Mouse (Mus musculus) bone marrow macrophage, adult 2 months (primary cell): Measurements from ENCODE around the gene Slc2a9.

Experiments
- CTCF ChIP-seq: IDR thresholded peaks from 2 replicates; pipeline ENCODE4 v1.5.1; 2012; ENCODE audit warnings: low read depth, mild to moderate bottlenecking, low read length, moderate library complexity
- POLR2A ChIP-seq: IDR thresholded peaks from 2 replicates; pipeline ENCODE4 v1.6.1; 2012; ENCODE audit warnings: mild to moderate bottlenecking, low read depth, low read length, borderline replicate concordance

GRCm38 (mm10) chr5:38538508-38538907 is 35.6 kb upstream of the Slc2a9 start:
- TF ChIP-seq CTCF (no peak), POLR2A (no peak)
